Mouse (Mus musculus) spleen, postnatal 4 days (tissue): ENCODE data around the gene Tbx19.

ENCODE experiments used
- DNase-seq, 2 experiments: peaks; one replicate each; pipeline ENCODE4 v3.0.0; 2022; ENCODE audit warnings: low spot score in 2 of 2

Tbx19 gene

DNA sequence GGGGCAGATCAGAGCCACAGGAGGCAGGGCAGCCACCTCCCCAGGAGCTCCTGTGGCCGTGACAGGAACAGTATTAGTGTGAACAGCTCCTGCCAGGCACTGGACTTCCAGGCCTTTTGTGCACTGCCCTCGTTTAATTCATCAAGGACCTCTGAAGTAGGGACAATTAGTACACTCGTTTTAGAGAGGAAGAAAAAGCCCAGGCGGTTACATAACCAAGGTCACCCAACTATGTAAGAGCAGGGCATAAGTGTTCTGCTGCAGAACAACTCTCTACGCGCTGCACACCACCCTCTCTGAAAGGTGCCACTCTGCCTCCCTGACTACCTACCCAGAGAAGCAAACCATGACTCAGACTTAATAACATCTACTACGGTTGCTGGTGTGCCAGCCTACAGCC lies 24.5 kb upstream of the Tbx19 start:
- DNase-seq, result no peak

DNA sequence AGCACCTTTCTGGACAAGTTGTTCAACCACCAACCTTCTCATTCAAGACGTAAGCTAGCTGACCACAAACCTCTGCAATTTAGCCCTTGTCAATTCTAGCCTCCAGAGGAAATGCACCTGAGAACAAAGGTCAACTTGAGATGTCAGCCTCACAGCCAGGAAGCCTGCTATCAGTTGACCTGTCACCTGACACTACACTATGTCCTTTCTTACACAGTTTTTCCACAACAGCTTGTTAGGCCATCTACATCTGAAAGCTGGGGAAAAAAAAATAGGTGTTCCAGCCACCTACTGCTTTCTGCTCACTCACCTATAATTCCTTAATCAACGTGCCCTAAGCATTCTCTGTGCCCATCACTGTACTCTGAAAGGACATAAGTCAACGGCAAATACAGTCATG lies 23.6 kb upstream of the Tbx19 start:
- DNase-seq, result no peak

DNA sequence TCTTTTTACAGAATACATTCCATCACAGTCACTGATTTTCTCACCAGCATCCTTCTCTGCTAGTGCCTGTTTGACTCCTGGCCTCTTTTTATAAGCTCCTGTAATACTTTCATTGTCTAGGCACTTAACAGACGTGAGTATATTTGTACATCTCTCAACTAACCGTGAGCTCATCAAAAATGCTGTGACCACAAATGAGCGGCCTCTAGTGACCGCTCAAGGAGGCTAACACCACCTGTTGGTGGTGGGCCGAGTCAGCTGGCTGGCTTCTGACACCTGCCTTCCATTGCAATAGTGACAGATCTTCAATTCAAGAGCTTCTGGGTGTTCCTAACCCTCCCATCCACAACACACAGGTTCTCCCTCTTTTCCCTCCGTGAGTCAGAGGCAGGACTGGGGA lies 22.8 kb upstream of the Tbx19 start:
- DNase-seq, result no peak

DNA sequence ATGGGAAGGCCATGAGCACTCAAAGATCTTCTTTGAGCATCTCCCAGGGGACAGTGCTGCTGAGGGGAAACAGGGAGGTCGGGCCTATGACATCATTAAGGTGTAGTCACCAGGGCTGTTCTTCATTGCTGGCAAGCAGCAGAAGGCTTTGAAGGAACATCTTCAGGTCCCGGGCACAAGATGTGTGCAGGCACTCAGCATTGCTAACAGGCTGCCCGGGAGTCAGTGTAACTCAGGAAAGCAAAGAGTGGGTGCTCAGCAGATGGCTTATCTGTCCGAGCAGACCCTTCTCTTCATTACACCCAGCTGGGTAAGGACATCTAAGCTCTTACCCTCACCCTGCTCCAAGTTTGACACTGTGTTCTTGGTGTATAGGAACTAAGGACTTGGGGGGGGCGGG lies 18.7 kb upstream of the Tbx19 start:
- DNase-seq, result no peak

DNA sequence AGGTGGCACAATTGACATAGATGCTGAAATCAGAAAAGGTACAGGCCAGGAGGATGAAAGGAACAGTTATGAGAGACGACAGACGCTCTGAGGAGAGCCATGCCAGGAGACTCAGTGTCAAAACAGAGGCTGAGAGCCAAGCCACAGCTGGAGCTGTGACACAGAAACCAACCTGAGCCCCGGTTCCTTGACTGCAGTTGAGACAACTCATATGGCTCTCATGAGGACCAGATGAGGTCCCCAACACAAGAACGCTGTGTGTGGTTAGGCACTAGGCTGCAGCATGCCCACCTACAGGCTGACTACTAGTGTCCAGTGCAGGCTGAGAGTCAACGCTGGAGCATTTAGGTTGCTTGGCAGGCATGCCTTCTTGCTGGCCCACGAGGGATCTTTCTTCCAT lies 17.5 kb upstream of the Tbx19 start:
- no peak for DNase-seq

DNA sequence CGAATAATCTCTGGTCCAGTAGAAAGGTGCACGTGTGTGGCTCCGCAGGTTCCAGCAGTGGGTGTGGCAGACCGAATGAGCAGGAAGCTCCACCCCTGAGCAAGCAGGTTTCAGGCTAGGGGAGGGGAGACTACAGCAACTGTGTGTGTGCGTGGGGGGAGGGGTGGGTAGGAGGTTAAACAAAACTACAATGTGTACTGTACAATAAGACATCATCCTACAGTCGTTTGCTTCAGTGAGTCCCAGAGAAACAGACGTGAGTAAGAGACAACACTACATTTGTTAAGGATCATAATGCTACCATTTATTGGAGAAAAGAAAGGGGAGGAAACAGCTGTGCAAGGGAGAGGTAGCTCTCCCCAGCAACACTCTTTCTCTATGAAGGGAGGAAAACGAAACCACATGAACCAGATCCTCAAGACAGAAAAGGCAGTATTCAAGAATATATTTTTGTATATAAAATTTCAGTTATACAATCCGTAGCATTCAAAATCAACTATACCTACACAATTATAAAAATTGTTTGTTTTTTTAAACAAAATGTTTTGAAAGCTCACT lies 13.6 kb upstream of the Tbx19 start:
- DNase-seq, result no peak

- no peak for DNase-seq
Measured at GRCm38 (mm10) chr1:165171277-165171676, 10.7 kb upstream of the Tbx19 start.

- DNase-seq, result no peak
Measured at GRCm38 (mm10) chr1:165170157-165170556, 9.6 kb upstream of the Tbx19 start.

DNA sequence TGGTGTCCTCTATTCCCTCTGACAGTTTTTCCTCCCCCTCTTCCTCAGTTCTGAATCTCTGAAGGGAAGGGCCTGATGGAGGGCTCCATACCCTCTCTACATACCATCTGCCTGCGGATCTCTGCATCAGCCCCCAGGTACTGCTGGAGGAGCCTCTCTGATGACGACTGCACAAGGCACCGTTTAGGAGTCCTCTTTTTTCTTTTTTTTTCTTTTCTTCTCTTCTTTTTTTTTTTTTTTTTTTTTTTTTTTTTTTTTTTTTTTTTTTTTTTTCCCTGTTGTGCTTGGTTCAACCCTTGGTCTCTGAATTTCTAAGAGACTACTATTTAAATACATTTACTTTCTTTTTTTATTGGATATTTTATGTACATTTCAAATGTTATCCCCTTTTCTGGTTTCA lies 8.9 kb upstream of the Tbx19 start:
- no peak for DNase-seq

DNA sequence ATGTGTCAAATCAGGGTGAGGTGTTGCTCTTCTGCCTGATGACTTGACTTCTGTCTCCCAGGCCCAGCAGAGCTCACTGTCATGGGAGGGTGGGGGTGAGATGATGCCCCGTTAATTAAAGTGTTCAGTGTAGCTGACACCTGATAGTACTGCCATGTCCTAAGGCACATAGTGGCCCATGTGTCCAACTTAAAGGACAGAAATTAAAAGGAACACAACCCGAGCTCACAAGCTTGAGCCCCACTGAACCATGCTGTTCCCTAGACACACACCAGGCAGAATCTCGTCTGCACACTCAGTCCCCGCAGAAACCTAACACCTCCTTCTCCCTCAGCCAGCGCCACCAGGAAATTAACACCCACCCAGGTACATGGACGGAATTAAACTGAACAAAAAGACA lies 4.3 kb upstream of the Tbx19 start:
- DNase-seq, result no peak

- DNase-seq, result no peak
Measured at GRCm38 (mm10) chr1:165158841-165159240, 1.7 kb downstream of the Tbx19 start.

GRCm38 (mm10) chr1:165154162-165154561 lies 6.4 kb downstream of the Tbx19 start:
- DNase-seq, result no peak

- no peak for DNase-seq
Measured at GRCm38 (mm10) chr1:165151216-165151615, 9.4 kb downstream of the Tbx19 start.

DNA sequence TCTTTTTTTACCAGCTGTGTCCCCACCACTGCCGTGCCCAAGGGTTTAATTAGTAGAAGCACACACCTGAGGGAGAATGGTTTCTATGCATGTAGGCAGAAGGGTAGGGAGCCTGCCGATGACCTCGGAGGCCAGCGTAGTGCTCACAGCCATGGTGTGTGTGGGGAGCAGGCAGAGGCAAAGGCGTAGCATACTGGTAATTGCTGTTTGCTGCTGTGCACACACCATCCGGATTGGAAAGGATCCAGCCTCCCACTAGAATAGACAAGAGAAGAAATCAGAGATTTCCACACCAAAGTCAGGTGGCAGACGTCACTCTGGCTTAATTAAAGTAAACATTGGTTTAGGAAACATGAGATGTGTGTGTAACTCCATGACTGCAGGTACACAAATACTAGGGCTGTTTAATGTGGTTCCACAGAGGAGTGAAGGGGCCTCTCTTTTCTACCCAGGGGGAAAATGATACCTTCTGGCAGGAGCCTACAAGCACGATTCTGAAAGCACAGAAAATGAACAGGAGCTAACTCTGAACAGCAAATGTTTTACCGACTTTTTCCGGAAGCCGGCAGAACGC lies 18.1 kb downstream of the Tbx19 start:
- DNase-seq, result no peak

- DNase-seq, result no peak
Measured at GRCm38 (mm10) chr1:165140227-165140626, 20.3 kb downstream of the Tbx19 start.

GRCm38 (mm10) chr1:165133858-165134257 lies 26.7 kb downstream of the Tbx19 start:
- no peak for DNase-seq

GRCm38 (mm10) chr1:165133279-165133678 lies 27.3 kb downstream of the Tbx19 start:
- DNase-seq, result no peak

GRCm38 (mm10) chr1:165132187-165132877 lies 28.2 kb downstream of the Tbx19 start:
- DNase-seq, result peak; percentile 76 to 91

GRCm38 (mm10) chr1:165129573-165129972 lies 31.0 kb downstream of the Tbx19 start:
- DNase-seq, result no peak

- no peak for DNase-seq
Measured at GRCm38 (mm10) chr1:165121096-165121495, 39.5 kb downstream of the Tbx19 start.

DNA sequence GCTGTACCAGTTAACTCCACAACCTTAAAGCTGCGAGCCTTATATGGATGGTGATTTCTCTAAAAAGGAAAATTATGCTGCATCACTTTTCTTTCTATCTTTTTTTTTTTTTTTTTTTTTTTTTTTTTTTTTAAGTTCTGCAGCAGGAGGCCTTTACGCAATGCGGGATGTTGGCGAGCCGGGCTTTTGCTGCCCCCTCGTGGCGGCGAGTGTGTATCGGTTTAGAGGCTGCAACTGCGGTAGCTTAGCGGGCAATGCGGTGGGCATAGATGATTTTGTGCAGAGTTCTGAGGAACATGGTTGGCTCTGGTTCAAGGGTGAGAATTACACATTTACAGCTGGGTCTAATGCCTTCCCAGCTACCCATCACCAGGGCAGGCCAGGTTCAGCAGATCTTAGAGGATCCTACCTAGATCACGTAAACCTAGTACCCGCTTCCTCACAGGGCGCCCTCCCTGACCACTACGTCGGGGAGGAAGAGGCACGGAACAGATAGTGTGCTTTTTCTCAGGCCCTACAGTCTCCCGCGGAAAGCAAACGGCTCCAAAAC lies 40.1 kb downstream of the Tbx19 start:
- DNase-seq, result peak; percentile 83 to 94

DNA sequence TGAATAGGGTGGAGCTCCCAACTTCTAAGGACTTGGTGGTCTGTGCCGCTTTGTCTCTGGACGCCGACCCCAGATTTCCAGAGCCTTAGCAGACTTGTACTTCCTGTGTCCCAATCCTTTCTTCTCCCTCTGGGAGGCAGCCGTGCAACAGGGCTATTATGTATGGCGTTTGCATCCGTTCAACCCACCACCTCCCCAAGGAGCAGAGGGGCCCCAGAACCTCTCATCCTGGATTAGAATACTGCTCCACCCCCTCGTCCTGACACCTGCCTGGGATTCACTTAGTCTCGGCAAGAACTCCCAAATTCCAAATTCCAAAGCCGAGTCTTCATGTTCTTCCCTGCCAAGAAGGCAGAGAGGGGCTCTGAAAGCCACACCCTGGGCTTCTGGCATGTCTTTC lies 40.8 kb downstream of the Tbx19 start:
- no peak for DNase-seq

GRCm38 (mm10) chr1:165119011-165119726 lies 41.4 kb downstream of the Tbx19 start:
- no peak for DNase-seq
